8 mouse cellular contexts compared by ENCODE assay signal in genomic region chr11:70432895-70433568, GRCm38 (mm10). TPM values are rescaled to one million over a fixed set of nuclear protein-coding genes. Genes with fewer than 3 reads are reported as not detected.
A peak's percentile ranks its signal among the peaks of the same experiment; 100 is the strongest.
DNase-seq lines count a peak whose midpoint lies in the region; ATAC-seq and TF ChIP-seq lines count a peak whose summit lies in the region.

No protein-coding gene starts in this region.

- H3K27ac ChIP-seq in kidney, embryonic 15.5 days, result peak overlapping the region; percentile 63
- no peak overlapping the region for H3K27ac ChIP-seq in embryonic fibroblast, embryonic 13.5 days (ENCODE audit: insufficient read depth, low read length)
- H3K27ac ChIP-seq in hindbrain, postnatal 0 days, result peak overlapping the region; percentile 91
- H3K27ac ChIP-seq in lung, postnatal 0 days (ENCODE audit: low read length), result peak overlapping the region; percentile 71; the same call in 1 of the 2 replicates
- H3K27ac ChIP-seq in stomach, embryonic 14.5 days (ENCODE audit: low read length), result peak overlapping the region; percentile 69

- DNase-seq in kidney, postnatal 36 days, result no peak
- DNase-seq in ES-CJ7 (ENCODE audit: low read depth, low spot score), result peak; percentile 39
- peak; percentile 62 for DNase-seq in hindbrain, postnatal 0 days (ENCODE audit: low spot score)
- peak; percentile 42 for DNase-seq in lung, postnatal 0 days (ENCODE audit: low spot score)
- DNase-seq in adrenal gland, postnatal 14 days, result no peak

- peaks cover 19% of the 10 kb centered on the region for H3K36me3 ChIP-seq in kidney, embryonic 15.5 days
- peaks cover 19% of the 10 kb centered on the region for H3K36me3 ChIP-seq in hindbrain, postnatal 0 days (ENCODE audit: insufficient read depth, low read length)
- 0 out of 2 replicates have a peak, but pooled peaks cover 6% of the 10 kb centered on the region for H3K36me3 ChIP-seq in lung, postnatal 0 days (ENCODE audit: insufficient read depth, low read length)
- H3K36me3 ChIP-seq in stomach, embryonic 14.5 days (ENCODE audit: control insufficient read depth, insufficient read depth, low read length), result peaks cover 7% of the 10 kb centered on the region; the same call in 1 of the 2 replicates

- TF ChIP-seq CTCF in embryonic fibroblast, embryonic 13.5 days (IDR thresholded peaks at IDR 0.05; ENCODE audit: borderline replicate concordance, insufficient read depth, low read length), result no peak
- no peak for TF ChIP-seq CTCF in hindbrain, postnatal 0 days (IDR thresholded peaks at IDR 0.05; ENCODE audit: low read depth)
- no peak for TF ChIP-seq CTCF in lung, postnatal 0 days (IDR thresholded peaks at IDR 0.05)

- peak overlapping the region; percentile 63 for H3K9ac ChIP-seq in kidney, embryonic 15.5 days
- H3K9ac ChIP-seq in hindbrain, postnatal 0 days (replicated peaks; ENCODE audit: low read length), result peak overlapping the region; percentile 88
- H3K9ac ChIP-seq in lung, postnatal 0 days (replicated peaks; ENCODE audit: low read depth), result peak overlapping the region; percentile 51; the same call in 1 of the 2 replicates
- H3K9ac ChIP-seq in stomach, embryonic 14.5 days (replicated peaks; ENCODE audit: low read depth, low read length), result peak overlapping the region; percentile 65

- peaks cover 18% of the 10 kb centered on the region for H3K4me1 ChIP-seq in kidney, embryonic 15.5 days
- peaks cover 5% of the 10 kb centered on the region for H3K4me1 ChIP-seq in embryonic fibroblast, embryonic 13.5 days (ENCODE audit: control insufficient read depth, insufficient read depth, low read length)
- peaks cover 16% of the 10 kb centered on the region for H3K4me1 ChIP-seq in hindbrain, postnatal 0 days (ENCODE audit: insufficient read depth, low read length)
- peaks cover 6% of the 10 kb centered on the region; the same call in 1 of the 2 replicates for H3K4me1 ChIP-seq in lung, postnatal 0 days (ENCODE audit: insufficient read depth, low read depth, low read length)
- H3K4me1 ChIP-seq in stomach, embryonic 14.5 days (ENCODE audit: control insufficient read depth, insufficient read depth, low read length), result peaks cover 14% of the 10 kb centered on the region; the same call in 1 of the 2 replicates

- no peaks in the 10 kb centered on the region for H3K9me3 ChIP-seq in kidney, embryonic 15.5 days (replicated peaks)
- H3K9me3 ChIP-seq in hindbrain, postnatal 0 days (ENCODE audit: low read length), result no peaks in the 10 kb centered on the region
- no peaks in the 10 kb centered on the region for H3K9me3 ChIP-seq in lung, postnatal 0 days (ENCODE audit: low read length)
- H3K9me3 ChIP-seq in stomach, embryonic 14.5 days (ENCODE audit: control insufficient read depth, low read depth, low read length), result no peaks in the 10 kb centered on the region

- 10% methylated on average over 15 of the region's 15 CpGs for WGBS in kidney, embryonic 15.5 days
- WGBS in hindbrain, postnatal 0 days, result 7% methylated on average over 15 of the region's 15 CpGs
- WGBS in lung, postnatal 0 days, result 6% methylated on average over 15 of the region's 15 CpGs
- WGBS in stomach, embryonic 14.5 days, result 8% methylated on average over 15 of the region's 15 CpGs

- peak overlapping the region; percentile 82 for H3K4me2 ChIP-seq in kidney, embryonic 15.5 days
- H3K4me2 ChIP-seq in hindbrain, postnatal 0 days (ENCODE audit: low read depth, low read length), result peak overlapping the region; percentile 78
- peak overlapping the region; percentile 89 for H3K4me2 ChIP-seq in lung, postnatal 0 days (replicated peaks; ENCODE audit: low read depth, low read length)
- H3K4me2 ChIP-seq in stomach, embryonic 14.5 days (replicated peaks; ENCODE audit: low read depth, low read length), result peak overlapping the region; percentile 83

- no peaks in the 10 kb centered on the region for H3K27me3 ChIP-seq in kidney, embryonic 15.5 days
- H3K27me3 ChIP-seq in hindbrain, postnatal 0 days (ENCODE audit: insufficient read depth, low read length), result no peaks in the 10 kb centered on the region
- H3K27me3 ChIP-seq in lung, postnatal 0 days (replicated peaks; ENCODE audit: insufficient read depth, low read length), result no peaks in the 10 kb centered on the region
- H3K27me3 ChIP-seq in stomach, embryonic 14.5 days (ENCODE audit: control insufficient read depth, insufficient read depth, low read length), result no peaks in the 10 kb centered on the region

- ATAC-seq in kidney, embryonic 15.5 days (replicated peaks; ENCODE audit: low FRiP score), result peak; percentile 31
- ATAC-seq in hindbrain, postnatal 0 days, result peak; percentile 24
- ATAC-seq in lung, postnatal 0 days, result peak; percentile 4; the same call in 1 of the 2 replicates
- peak; percentile 20; the same call in 1 of the 2 replicates for ATAC-seq in stomach, embryonic 14.5 days (ENCODE audit: insufficient number of reproducible peaks, insufficient read depth, low FRiP score, low read depth)

- H3K4me3 ChIP-seq in kidney, embryonic 15.5 days (replicated peaks), result peak overlapping the region; percentile 60
- peak overlapping the region; percentile 83 for H3K4me3 ChIP-seq in embryonic fibroblast, embryonic 13.5 days (ENCODE audit: insufficient read depth, low read length)
- H3K4me3 ChIP-seq in hindbrain, postnatal 0 days (ENCODE audit: low read length), result peak overlapping the region; percentile 87
- peak overlapping the region; percentile 65 for H3K4me3 ChIP-seq in lung, postnatal 0 days (ENCODE audit: low read depth, low read length)
- H3K4me3 ChIP-seq in stomach, embryonic 14.5 days (ENCODE audit: low read depth, low read length), result peak overlapping the region; percentile 70

- no peak for TF ChIP-seq POLR2A in embryonic fibroblast, embryonic 13.5 days (IDR thresholded peaks at IDR 0.05; ENCODE audit: low read depth, low read length)

- no peak for TF ChIP-seq EP300 in lung, postnatal 0 days (IDR thresholded peaks at IDR 0.05)

RNA-seq across cellular contexts. Expression of gene Arrb2, which starts 0.6 kb away (rescaled TPM):
- polyA plus RNA-seq in kidney, embryonic 15.5 days (2015; fragmentation: Nextera tagmentation; extraction: Ambion mirVana), result 15.4 and 15.5 TPM in 2 replicates
- 9.1 and 10.1 TPM in 2 replicates for polyA plus RNA-seq in embryonic fibroblast, embryonic 13.5 days (2011; ENCODE audit: insufficient read length, low read depth, missing spikeins)
- 83.3 and 106 TPM in 2 replicates for total RNA-seq in hindbrain, postnatal 0 days (2014; rRNA removed)
- polyA plus RNA-seq in hindbrain, postnatal 0 days (2015; fragmentation: Nextera tagmentation; extraction: Ambion mirVana), result 51.9 and 56.3 TPM in 2 replicates
- polyA plus RNA-seq in lung, postnatal 0 days (2015; fragmentation: Nextera tagmentation; extraction: Ambion mirVana), result 12.7 and 13.7 TPM in 2 replicates
- polyA plus RNA-seq in stomach, embryonic 14.5 days (2014; fragmentation: Nextera tagmentation; extraction: Ambion mirVana), result 15.9 and 17.2 TPM in 2 replicates
- total RNA-seq in adrenal gland, postnatal 14 days (2021), result 17.5 and 32.6 TPM in 2 replicates

RNA-seq across cellular contexts. Expression of gene Med11, which starts 18.7 kb away (rescaled TPM):
- 38.8 and 42.0 TPM in 2 replicates for polyA plus RNA-seq in kidney, embryonic 15.5 days (2015; fragmentation: Nextera tagmentation; extraction: Ambion mirVana)
- 14.0 and 14.1 TPM in 2 replicates for polyA plus RNA-seq in embryonic fibroblast, embryonic 13.5 days (2011; ENCODE audit: insufficient read length, low read depth, missing spikeins)
- total RNA-seq in hindbrain, postnatal 0 days (2014; rRNA removed), result 22.9 and 23.7 TPM in 2 replicates
- 29.3 and 30.5 TPM in 2 replicates for polyA plus RNA-seq in hindbrain, postnatal 0 days (2015; fragmentation: Nextera tagmentation; extraction: Ambion mirVana)
- 37.3 and 37.9 TPM in 2 replicates for polyA plus RNA-seq in lung, postnatal 0 days (2015; fragmentation: Nextera tagmentation; extraction: Ambion mirVana)
- 48.6 and 49.8 TPM in 2 replicates for polyA plus RNA-seq in stomach, embryonic 14.5 days (2014; fragmentation: Nextera tagmentation; extraction: Ambion mirVana)
- 18.1 and 23.3 TPM in 2 replicates for total RNA-seq in adrenal gland, postnatal 14 days (2021)

RNA-seq across cellular contexts. Expression of gene Pelp1, which starts 23.2 kb away (rescaled TPM):
- polyA plus RNA-seq in kidney, embryonic 15.5 days (2015; fragmentation: Nextera tagmentation; extraction: Ambion mirVana), result 40.1 and 42.1 TPM in 2 replicates
- polyA plus RNA-seq in embryonic fibroblast, embryonic 13.5 days (2011; ENCODE audit: insufficient read length, low read depth, missing spikeins), result 24.3 and 27.5 TPM in 2 replicates
- 33.7 and 57.5 TPM in 2 replicates for total RNA-seq in hindbrain, postnatal 0 days (2014; rRNA removed)
- 23.6 and 25.5 TPM in 2 replicates for polyA plus RNA-seq in hindbrain, postnatal 0 days (2015; fragmentation: Nextera tagmentation; extraction: Ambion mirVana)
- polyA plus RNA-seq in lung, postnatal 0 days (2015; fragmentation: Nextera tagmentation; extraction: Ambion mirVana), result 9.1 and 9.6 TPM in 2 replicates
- 31.6 and 34.4 TPM in 2 replicates for polyA plus RNA-seq in stomach, embryonic 14.5 days (2014; fragmentation: Nextera tagmentation; extraction: Ambion mirVana)
- total RNA-seq in adrenal gland, postnatal 14 days (2021), result 23.2 and 28.9 TPM in 2 replicates

RNA-seq across cellular contexts. Expression of gene Zmynd15, which starts 26.2 kb away (rescaled TPM):
- polyA plus RNA-seq in kidney, embryonic 15.5 days (2015; fragmentation: Nextera tagmentation; extraction: Ambion mirVana), result 0.63 and 0.66 TPM in 2 replicates
- 0.19 and 0.20 TPM in 2 replicates for polyA plus RNA-seq in embryonic fibroblast, embryonic 13.5 days (2011; ENCODE audit: insufficient read length, low read depth, missing spikeins)
- 0.11 and 1.2 TPM in 2 replicates for total RNA-seq in hindbrain, postnatal 0 days (2014; rRNA removed)
- 0.39 and 0.96 TPM in 2 replicates for polyA plus RNA-seq in hindbrain, postnatal 0 days (2015; fragmentation: Nextera tagmentation; extraction: Ambion mirVana)
- polyA plus RNA-seq in lung, postnatal 0 days (2015; fragmentation: Nextera tagmentation; extraction: Ambion mirVana), result 1.0 and 1.4 TPM in 2 replicates
- 0.39 and 0.50 TPM in 2 replicates for polyA plus RNA-seq in stomach, embryonic 14.5 days (2014; fragmentation: Nextera tagmentation; extraction: Ambion mirVana)
- total RNA-seq in adrenal gland, postnatal 14 days (2021), result 1.3 and 1.5 TPM in 2 replicates

RNA-seq across cellular contexts. Expression of gene Cxcl16, which starts 26.8 kb away (rescaled TPM):
- 6.0 and 6.9 TPM in 2 replicates for polyA plus RNA-seq in kidney, embryonic 15.5 days (2015; fragmentation: Nextera tagmentation; extraction: Ambion mirVana)
- polyA plus RNA-seq in embryonic fibroblast, embryonic 13.5 days (2011; ENCODE audit: insufficient read length, low read depth, missing spikeins), result 4.1 and 6.0 TPM in 2 replicates
- 2.8 and 3.3 TPM in 2 replicates for total RNA-seq in hindbrain, postnatal 0 days (2014; rRNA removed)
- 3.4 and 4.1 TPM in 2 replicates for polyA plus RNA-seq in hindbrain, postnatal 0 days (2015; fragmentation: Nextera tagmentation; extraction: Ambion mirVana)
- polyA plus RNA-seq in lung, postnatal 0 days (2015; fragmentation: Nextera tagmentation; extraction: Ambion mirVana), result 45.1 and 52.3 TPM in 2 replicates
- polyA plus RNA-seq in stomach, embryonic 14.5 days (2014; fragmentation: Nextera tagmentation; extraction: Ambion mirVana), result 7.8 and 8.6 TPM in 2 replicates
- 4.0 and 6.0 TPM in 2 replicates for total RNA-seq in adrenal gland, postnatal 14 days (2021)

Comparison
In these comparisons a context has a peak if more than half of its experiments do, and no peak if none do; other contexts are left out.
1. DNase-seq: peak in ES-CJ7 (single experiment), hindbrain, postnatal 0 days (single experiment) and lung, postnatal 0 days (single experiment); none in kidney, postnatal 36 days (0 of 2) and adrenal gland, postnatal 14 days (single experiment).
2. Peak in every context shown above with its lines, with median percentiles within 50 percentile points of each other: ATAC-seq, H3K4me2 ChIP-seq, H3K4me3 ChIP-seq and H3K9ac ChIP-seq.